Mouse (Mus musculus): Measurements from ENCODE around the gene Cplx1.

DNA sequence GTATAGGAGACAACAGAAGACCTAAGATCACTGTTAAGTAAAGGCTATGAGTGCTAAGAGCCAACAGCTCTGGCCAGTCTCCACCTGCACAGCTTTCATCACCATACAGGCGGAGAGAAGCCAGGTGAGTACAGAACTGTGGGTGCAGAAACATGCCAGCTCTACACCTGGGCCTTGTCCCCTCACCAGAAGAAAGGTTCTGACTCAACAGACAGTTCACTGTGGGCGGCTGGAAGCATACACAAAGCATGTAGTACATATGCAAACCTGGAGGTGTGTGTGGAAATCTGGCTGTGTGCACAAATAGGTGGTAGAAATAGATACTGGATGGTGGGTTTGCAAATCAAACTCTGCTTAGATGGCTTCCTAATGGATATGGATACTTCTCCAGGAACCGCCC, 27.2 kb downstream of the Cplx1 start:
- TF ChIP-seq CTCF (IDR thresholded peaks at IDR 0.05; ENCODE audit: extremely low read depth, insufficient read depth, insufficient read length, insufficient replicate concordance) (no peak), POLR2A (IDR thresholded peaks at IDR 0.05; ENCODE audit: low read depth, low read length) (no peak)

Measured in spleen, adult 2 months (tissue).